Mouse (Mus musculus) cerebellum, postnatal 4 days (tissue): ENCODE data around the gene Lcorl.
"Not testable (repeated sequence)": the region's sequence is repeated elsewhere in the genome, so short reads cannot be mapped to it uniquely, and the experiment has no call there.

Source experiments
- DNase-seq, 2 experiments: peaks; one replicate each; pipeline ENCODE4 v3.0.0; 2022; ENCODE audit warnings: low spot score in 2 of 2, mixed read lengths in 1 of 2

The Lcorl gene

GRCm38 (mm10) chr5:45709653-45710052 is 147.8 kb downstream of the Lcorl start:
- no peak for DNase-seq

- no peak for DNase-seq
Observed at GRCm38 (mm10) chr5:45706811-45707210, 150.6 kb downstream of the Lcorl start.

GRCm38 (mm10) chr5:45691678-45692077 is 165.7 kb downstream of the Lcorl start:
- DNase-seq, result no peak

GRCm38 (mm10) chr5:45690802-45691201 is 166.6 kb downstream of the Lcorl start:
- no peak for DNase-seq

GRCm38 (mm10) chr5:45689152-45689551 is 168.3 kb downstream of the Lcorl start:
- no peak for DNase-seq

GRCm38 (mm10) chr5:45686223-45686622 is 171.2 kb downstream of the Lcorl start:
- no peak for DNase-seq

- DNase-seq, result no peak
Observed at GRCm38 (mm10) chr5:45685243-45685642, 172.2 kb downstream of the Lcorl start.

GRCm38 (mm10) chr5:45683388-45683787 is 174.0 kb downstream of the Lcorl start:
- no peak for DNase-seq

- DNase-seq, result no peak
Observed at GRCm38 (mm10) chr5:45679955-45680354, 177.5 kb downstream of the Lcorl start.

GRCm38 (mm10) chr5:45677639-45678038 is 179.8 kb downstream of the Lcorl start:
- DNase-seq, result no peak

- no peak for DNase-seq
Observed at GRCm38 (mm10) chr5:45675032-45675431, 182.4 kb downstream of the Lcorl start.

- no peak for DNase-seq
Observed at GRCm38 (mm10) chr5:45670894-45671494, 186.4 kb downstream of the Lcorl start.

- no peak for DNase-seq
Observed at GRCm38 (mm10) chr5:45670280-45670670, 187.1 kb downstream of the Lcorl start.

GRCm38 (mm10) chr5:45669598-45670279 is 187.7 kb downstream of the Lcorl start, which contains the start of gene Ncapg:
TSS of gene Ncapg (plus strand) at chr5:45669919.
- peak; percentile 99 to 100 for DNase-seq

GRCm38 (mm10) chr5:45669234-45669597 is 188.2 kb downstream of the Lcorl start:
- no peak for DNase-seq

- no peak for DNase-seq
Observed at GRCm38 (mm10) chr5:45668831-45669230, 188.6 kb downstream of the Lcorl start.

GRCm38 (mm10) chr5:45668324-45668723 is 189.1 kb downstream of the Lcorl start:
- no peak for DNase-seq

GRCm38 (mm10) chr5:45658406-45658805 is 199.0 kb downstream of the Lcorl start:
- DNase-seq, result not testable (repeated sequence)

- DNase-seq, result no peak
Observed at GRCm38 (mm10) chr5:45651026-45651703, 206.2 kb downstream of the Lcorl start.
